Mouse (Mus musculus): ENCODE results near the gene Nrp1. TPM values are rescaled to one million over a fixed set of nuclear protein-coding genes. Genes with fewer than 3 reads are reported as not detected.

Gene Nrp1
- total RNA-seq, 2 experiments from 2014 or later = 88.3 to 107 TPM

GRCm38 (mm10) chr8:128371026-128371425 lies 12.6 kb downstream of the Nrp1 start:
- peak in 1 of 2 experiments; percentile 38 for DNase-seq

GRCm38 (mm10) chr8:128371789-128372188 lies 13.4 kb downstream of the Nrp1 start:
- peak; percentile 66 to 70 for DNase-seq

- DNase-seq = no peak
Observed at GRCm38 (mm10) chr8:128372724-128373123, 14.3 kb downstream of the Nrp1 start.

- peak in 1 of 2 experiments; percentile 45 for DNase-seq
Observed at GRCm38 (mm10) chr8:128373418-128373817, 15.0 kb downstream of the Nrp1 start.

- DNase-seq = no peak
Observed at GRCm38 (mm10) chr8:128375291-128375690, 16.9 kb downstream of the Nrp1 start.

- DNase-seq = peak; percentile 53 to 77
Observed at GRCm38 (mm10) chr8:128383176-128383575, 24.8 kb downstream of the Nrp1 start.

- DNase-seq = no peak
Observed at GRCm38 (mm10) chr8:128384366-128384765, 26.0 kb downstream of the Nrp1 start.

GRCm38 (mm10) chr8:128384921-128385332 lies 26.5 kb downstream of the Nrp1 start:
- DNase-seq = no peak

- peak; percentile 59 to 85 for DNase-seq
Observed at GRCm38 (mm10) chr8:128386963-128387621, 28.7 kb downstream of the Nrp1 start.

- DNase-seq = no peak
Observed at GRCm38 (mm10) chr8:128390759-128391158, 32.4 kb downstream of the Nrp1 start.

- no peak for DNase-seq
Observed at GRCm38 (mm10) chr8:128391182-128391760, 32.9 kb downstream of the Nrp1 start.

- peak in 1 of 2 experiments; percentile 31 for DNase-seq
Observed at GRCm38 (mm10) chr8:128394671-128395193, 36.3 kb downstream of the Nrp1 start.

- DNase-seq = no peak
Observed at GRCm38 (mm10) chr8:128396968-128397367, 38.6 kb downstream of the Nrp1 start.

GRCm38 (mm10) chr8:128397441-128397840 lies 39.0 kb downstream of the Nrp1 start:
- no peak for DNase-seq

GRCm38 (mm10) chr8:128398472-128399091 lies 40.2 kb downstream of the Nrp1 start:
- DNase-seq = no peak

GRCm38 (mm10) chr8:128400286-128400685 lies 41.9 kb downstream of the Nrp1 start:
- no peak for DNase-seq

- no peak for DNase-seq
Observed at GRCm38 (mm10) chr8:128404876-128405275, 46.5 kb downstream of the Nrp1 start.

GRCm38 (mm10) chr8:128413381-128413780 lies 55.0 kb downstream of the Nrp1 start:
- DNase-seq = peak in 1 of 2 experiments; percentile 58

GRCm38 (mm10) chr8:128415730-128416684 lies 57.6 kb downstream of the Nrp1 start:
- peak; percentile 36 for DNase-seq

- DNase-seq = no peak
Observed at GRCm38 (mm10) chr8:128416896-128417295, 58.5 kb downstream of the Nrp1 start.

- no peak for DNase-seq
Observed at GRCm38 (mm10) chr8:128417956-128418796, 59.8 kb downstream of the Nrp1 start.

Measured in heart, adult 18-20 months (tissue).